Mouse (Mus musculus): ENCODE results near the gene Mmachc. TPM values are rescaled to one million over a fixed set of nuclear protein-coding genes. Genes with fewer than 3 reads are reported as not detected.

Mmachc gene
- polyA plus RNA-seq, 1 experiment: 8.0 TPM

- Histone ChIP-seq H3K4me3 (replicated peaks; ENCODE audit: extremely low read depth, low read depth, low read length) (no peak overlapping the region), H3K4me1 (ENCODE audit: control insufficient read depth, insufficient read depth, low read length) (0 out of 2 replicates have a peak, but pooled peaks cover 2% of the 10 kb centered on the region)
- 65% methylated on average over 3 of the region's 3 CpGs for WGBS
- no peak for DNase-seq
- no peak for TF ChIP-seq CTCF (IDR thresholded peaks at IDR 0.05; ENCODE audit: insufficient read depth, low read length)
- no peak for TF ChIP-seq POLR2A (IDR thresholded peaks at IDR 0.05; ENCODE audit: borderline replicate concordance, extremely low read depth, low read depth, low read length)
Measured at GRCm38 (mm10) chr4:116657971-116658370, 50.2 kb downstream of the Mmachc start.

GRCm38 (mm10) chr4:116655658-116656057, 52.5 kb downstream of the Mmachc start:
- Histone ChIP-seq H3K4me1 (ENCODE audit: control insufficient read depth, insufficient read depth, low read length) (0 out of 2 replicates have a peak, but pooled peaks cover 5% of the 10 kb centered on the region), H3K4me3 (replicated peaks; ENCODE audit: extremely low read depth, low read depth, low read length) (no peak overlapping the region)
- WGBS: 70% methylated on average over 3 of the region's 3 CpGs
- no peak for DNase-seq
- no peak for TF ChIP-seq CTCF (IDR thresholded peaks at IDR 0.05; ENCODE audit: insufficient read depth, low read length)
- no peak for TF ChIP-seq POLR2A (IDR thresholded peaks at IDR 0.05; ENCODE audit: borderline replicate concordance, extremely low read depth, low read depth, low read length)

- Histone ChIP-seq H3K4me1 (ENCODE audit: control insufficient read depth, insufficient read depth, low read length) (0 out of 2 replicates have a peak, but pooled peaks cover 5% of the 10 kb centered on the region), H3K4me3 (replicated peaks; ENCODE audit: extremely low read depth, low read depth, low read length) (no peak overlapping the region)
- WGBS: 34% methylated on average over 2 of the region's 2 CpGs
- no peak for DNase-seq
- no peak for TF ChIP-seq CTCF (IDR thresholded peaks at IDR 0.05; ENCODE audit: insufficient read depth, low read length)
- no peak for TF ChIP-seq POLR2A (IDR thresholded peaks at IDR 0.05; ENCODE audit: borderline replicate concordance, extremely low read depth, low read depth, low read length)
Measured at GRCm38 (mm10) chr4:116655100-116655499, 53.1 kb downstream of the Mmachc start.

GRCm38 (mm10) chr4:116653228-116653627, 55.0 kb downstream of the Mmachc start:
- peaks cover 9% of the 10 kb centered on the region for H3K4me1 ChIP-seq (ENCODE audit: control insufficient read depth, insufficient read depth, low read length)
- H3K4me3 ChIP-seq (replicated peaks; ENCODE audit: extremely low read depth, low read depth, low read length): no peak overlapping the region
- 85% methylated on average over 6 of the region's 6 CpGs for WGBS
- DNase-seq: no peak
- TF ChIP-seq CTCF (IDR thresholded peaks at IDR 0.05; ENCODE audit: insufficient read depth, low read length) (no peak), POLR2A (IDR thresholded peaks at IDR 0.05; ENCODE audit: borderline replicate concordance, extremely low read depth, low read depth, low read length) (no peak)

Other genes starting within 250 kb of the Mmachc start
- gene Mast2, start 244.2 kb downstream of the Mmachc start, polyA plus RNA-seq (2012; rRNA removed): 58.5 and 63.0 TPM in 2 replicates
- 1.4 and 2.5 TPM in 2 replicates for gene Ipp, start 200.9 kb downstream of the Mmachc start, polyA plus RNA-seq (2012; rRNA removed)
- 2.3 and 3.9 TPM in 2 replicates for gene Tmem69, start 152.5 kb downstream of the Mmachc start, polyA plus RNA-seq (2012; rRNA removed)
- 27.1 and 32.6 TPM in 2 replicates for gene Gpbp1l1, start 150.7 kb downstream of the Mmachc start, polyA plus RNA-seq (2012; rRNA removed)
- 52.9 and 55.0 TPM in 2 replicates for gene Ccdc17, start 111.8 kb downstream of the Mmachc start, polyA plus RNA-seq (2012; rRNA removed)
- 1.3 and 2.4 TPM in 2 replicates for gene Nasp, start 80.5 kb downstream of the Mmachc start, polyA plus RNA-seq (2012; rRNA removed)
- gene Akr1a1, start 56.7 kb downstream of the Mmachc start, polyA plus RNA-seq (2012; rRNA removed): 536 and 669 TPM in 2 replicates
- 58.4 and 179 TPM in 2 replicates for gene Prdx1, start 22.9 kb downstream of the Mmachc start, polyA plus RNA-seq (2012; rRNA removed)
- 23.9 and 27.4 TPM in 2 replicates for gene Ccdc163, start 103 bp upstream of the Mmachc start, polyA plus RNA-seq (2012; rRNA removed)
- 2.0 and 2.3 TPM in 2 replicates for gene Tesk2, start 12.5 kb upstream of the Mmachc start, polyA plus RNA-seq (2012; rRNA removed)
- gene Toe1, start 99.2 kb upstream of the Mmachc start, polyA plus RNA-seq (2012; rRNA removed): 17.4 and 22.1 TPM in 2 replicates
- 7.5 and 7.6 TPM in 2 replicates for gene Mutyh, start 99.3 kb upstream of the Mmachc start, polyA plus RNA-seq (2012; rRNA removed)
- gene Hpdl, start 113.3 kb upstream of the Mmachc start, polyA plus RNA-seq (2012; rRNA removed): 0.53 and 0.69 TPM in 2 replicates
- 1.9 and 2.6 TPM in 2 replicates for gene Zswim5, start 169.0 kb upstream of the Mmachc start, polyA plus RNA-seq (2012; rRNA removed)